Mouse (Mus musculus) limb, embryonic 15.5 days (tissue): ENCODE results near the gene Odf2l. TPM values are rescaled to one million over a fixed set of nuclear protein-coding genes. Genes with fewer than 3 reads are reported as not detected.
A peak's percentile ranks its signal among the peaks of the same experiment; 100 is the strongest.

ENCODE experiments used
- ATAC-seq: fragments of 200-750 bp; cut with Nextera tagmentation; 2 replicates; pipeline ENCODE4 v1.8.0; 2017; ENCODE audit warnings: low read depth, moderate TSS enrichment; ENCODE audit not compliant: insufficient number of reproducible peaks, low FRiP score, low TSS enrichment
- H3K27ac ChIP-seq: fragments of 300-500 bp; sonication (generic); 2 replicates; pipeline ENCODE4 v1.5.1; 2015; ENCODE audit warnings: moderate library complexity, mild to moderate bottlenecking, inconsistent platforms
- H3K27me3 ChIP-seq: fragments of 300-500 bp; sonication (generic); 2 replicates; pipeline ENCODE4 v1.6.1; 2015; ENCODE audit warnings: inconsistent platforms
- H3K36me3 ChIP-seq: fragments of 300-500 bp; sonication (generic); 2 replicates; pipeline ENCODE4 v1.6.1; 2015; ENCODE audit warnings: inconsistent platforms
- H3K4me1 ChIP-seq: fragments of 300-500 bp; sonication (generic); 2 replicates; pipeline ENCODE4 v1.6.1; 2015; ENCODE audit warnings: inconsistent platforms
- H3K4me2 ChIP-seq: fragments of 300-500 bp; sonication (generic); 2 replicates; pipeline ENCODE4 v1.6.1; 2015; ENCODE audit warnings: mild to moderate bottlenecking, inconsistent platforms
- H3K4me3 ChIP-seq: fragments of 300-500 bp; sonication (generic); 2 replicates; pipeline ENCODE4 v1.5.1; 2015; ENCODE audit warnings: mild to moderate bottlenecking, inconsistent platforms
- H3K9ac ChIP-seq: fragments of 300-500 bp; sonication (generic); 2 replicates; pipeline ENCODE4 v1.6.1; 2015; ENCODE audit warnings: inconsistent platforms
- H3K9me3 ChIP-seq: fragments of 300-500 bp; sonication (generic); 2 replicates; pipeline ENCODE4 v1.6.1; 2016; ENCODE audit warnings: inconsistent platforms
- WGBS: fragments of 180-500 bp; shearing (Covaris S2); methylation state at CpG from one replicate; pipeline ENCODE4 v1.1.7; 2015; 5-methylcytosine and 5-hydroxymethylcytosine counted together
- polyA plus RNA-seq: library from polyadenylated mRNA; unstranded; fragments of >200 nt; fragmentation: Nextera tagmentation; extraction: Ambion mirVana; gene quantifications from 2 replicates; pipeline ENCODE4 v1.2.1, GENCODE M21; 2015

The Odf2l gene
- polyA plus RNA-seq, 1 experiment from 2014 or later, result 13.1 TPM

DNA sequence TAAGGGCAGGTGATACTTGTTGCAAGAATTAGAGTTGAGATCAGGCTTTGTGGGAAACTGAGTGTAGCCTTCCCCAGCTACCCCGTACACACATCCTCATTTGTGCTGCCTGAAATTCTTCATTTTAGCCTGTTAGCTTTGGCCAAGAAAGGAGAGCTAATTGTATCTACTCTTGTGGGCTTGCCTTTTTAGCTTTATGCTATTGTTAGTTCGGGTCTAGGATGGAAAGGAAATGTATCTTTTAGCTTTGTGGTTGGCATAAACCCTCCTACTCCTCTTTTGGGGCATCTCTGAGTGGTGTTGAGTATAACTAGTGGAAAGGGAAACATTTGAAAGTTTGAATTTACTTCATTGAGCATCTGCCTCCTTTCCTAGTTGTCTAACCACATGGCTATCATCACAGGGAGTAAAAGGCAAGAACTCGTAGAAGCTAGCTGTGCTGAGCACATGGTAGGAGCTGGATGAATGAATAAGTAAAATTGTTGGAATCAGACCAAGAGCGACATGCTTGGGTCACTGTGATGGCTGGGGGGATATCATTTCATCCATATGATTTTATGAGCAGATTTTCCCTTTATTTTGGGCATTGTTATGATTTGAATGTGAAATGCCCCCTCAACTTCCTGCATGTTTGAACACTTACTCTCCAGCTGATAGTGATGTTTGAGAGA is 53.1 kb downstream of the Odf2l start:
- Histone ChIP-seq H3K4me2 (no peak overlapping the region), H3K9ac (no peak overlapping the region), H3K27ac (no peak overlapping the region), H3K36me3 (no peaks in the 10 kb centered on the region), H3K9me3 (no peaks in the 10 kb centered on the region), H3K4me3 (no peak overlapping the region), H3K4me1 (0 out of 2 replicates have a peak, but pooled peaks cover 3% of the 10 kb centered on the region), H3K27me3 (no peaks in the 10 kb centered on the region)
- WGBS, result 76% methylated on average over 4 of the region's 4 CpGs
- no peak for ATAC-seq

DNA sequence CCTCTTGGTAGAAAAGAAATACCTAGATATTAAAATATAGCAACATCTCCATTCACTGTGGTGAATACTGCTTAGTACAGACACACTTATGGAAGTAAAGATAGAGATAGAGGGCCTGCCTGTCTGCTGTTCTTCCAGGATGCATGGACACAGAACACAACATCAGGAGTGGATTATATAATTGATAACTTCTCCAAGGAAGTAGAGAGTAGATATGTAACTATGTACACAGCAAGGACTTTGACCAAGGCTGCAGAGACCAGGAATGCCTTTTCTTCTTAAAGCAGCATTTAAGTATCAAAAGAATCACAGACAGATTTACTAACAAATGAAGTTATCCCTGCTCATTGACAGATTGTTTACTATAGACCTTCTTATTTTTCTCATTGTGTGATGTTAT is 66.3 kb downstream of the Odf2l start:
- H3K4me1 ChIP-seq, result no peaks in the 10 kb centered on the region
- H3K27me3 ChIP-seq, result no peaks in the 10 kb centered on the region
- H3K4me2 ChIP-seq, result no peak overlapping the region
- no peak overlapping the region for H3K4me3 ChIP-seq
- no peaks in the 10 kb centered on the region for H3K9me3 ChIP-seq
- H3K27ac ChIP-seq, result no peak overlapping the region
- H3K9ac ChIP-seq, result no peak overlapping the region
- no peak for ATAC-seq
- no peaks in the 10 kb centered on the region for H3K36me3 ChIP-seq

- no peak overlapping the region for H3K27ac ChIP-seq
- H3K27me3 ChIP-seq, result no peaks in the 10 kb centered on the region
- H3K36me3 ChIP-seq, result no peaks in the 10 kb centered on the region
- H3K9ac ChIP-seq, result no peak overlapping the region
- no peaks in the 10 kb centered on the region for H3K9me3 ChIP-seq
- H3K4me1 ChIP-seq, result no peaks in the 10 kb centered on the region
- H3K4me3 ChIP-seq, result no peak overlapping the region
- ATAC-seq, result no peak
- 84% methylated on average over 2 of the region's 2 CpGs for WGBS
- H3K4me2 ChIP-seq, result no peak overlapping the region
Measured at GRCm38 (mm10) chr3:145191972-145192371, 73.6 kb downstream of the Odf2l start.

GRCm38 (mm10) chr3:145195240-145195923 is 77.0 kb downstream of the Odf2l start:
- no peaks in the 10 kb centered on the region for H3K4me1 ChIP-seq
- H3K4me2 ChIP-seq, result no peak overlapping the region
- no peak overlapping the region for H3K9ac ChIP-seq
- H3K27ac ChIP-seq, result 0 out of 2 replicates have a peak overlapping the region, but pooled peaks have one; percentile 13
- H3K36me3 ChIP-seq, result no peaks in the 10 kb centered on the region
- ATAC-seq, result no peak
- no peak overlapping the region for H3K4me3 ChIP-seq
- 76% methylated on average over 8 of the region's 8 CpGs for WGBS
- H3K27me3 ChIP-seq, result no peaks in the 10 kb centered on the region
- no peaks in the 10 kb centered on the region for H3K9me3 ChIP-seq

DNA sequence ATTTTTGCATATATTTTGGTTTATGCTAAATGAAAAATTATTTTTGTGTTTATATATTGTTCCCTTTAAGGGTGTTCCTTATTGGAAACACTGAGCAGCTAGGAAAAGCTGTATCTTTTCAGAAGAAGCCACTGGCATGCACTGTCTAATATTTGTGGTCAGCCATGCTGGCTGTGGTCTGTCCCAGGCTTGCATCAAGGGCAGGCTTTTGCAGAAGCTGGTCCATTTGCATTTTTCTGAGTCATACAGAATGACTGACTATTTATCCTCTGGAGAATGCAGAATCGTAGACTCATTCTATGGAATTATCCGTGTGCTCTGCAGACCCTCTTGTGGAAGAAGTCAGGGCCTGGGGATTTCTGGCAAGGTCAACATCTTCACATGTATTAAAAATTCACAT is 79.7 kb downstream of the Odf2l start:
- H3K4me3 ChIP-seq, result no peak overlapping the region
- no peak overlapping the region for H3K9ac ChIP-seq
- 80% methylated on average over 2 of the region's 2 CpGs for WGBS
- ATAC-seq, result no peak
- H3K4me1 ChIP-seq, result no peaks in the 10 kb centered on the region
- H3K27me3 ChIP-seq, result no peaks in the 10 kb centered on the region
- H3K36me3 ChIP-seq, result no peaks in the 10 kb centered on the region
- no peaks in the 10 kb centered on the region for H3K9me3 ChIP-seq
- no peak overlapping the region for H3K27ac ChIP-seq
- H3K4me2 ChIP-seq, result no peak overlapping the region

Other genes with a start within 250 kb of the Odf2l start
- not detected in 2 replicates for gene Clca4b, start 186.1 kb upstream of the Odf2l start, polyA plus RNA-seq
- gene Clca4a, start 143.5 kb upstream of the Odf2l start, polyA plus RNA-seq, result 0.05 TPM in 1 of 2 replicates, not detected in the other
- gene Clca1, start 85.8 kb upstream of the Odf2l start, polyA plus RNA-seq, result 0.33 TPM in 1 of 2 replicates, not detected in the other
- gene Clca2, start 19.1 kb upstream of the Odf2l start, polyA plus RNA-seq, result 1.7 and 2.1 TPM in 2 replicates
- gene Col24a1, start 173.9 kb downstream of the Odf2l start, polyA plus RNA-seq, result 11.0 and 11.5 TPM in 2 replicates